Mouse (Mus musculus) stomach, embryonic 15.5 days (tissue): ENCODE measurements around the gene Timm29. TPM values are rescaled to one million over a fixed set of nuclear protein-coding genes. Genes with fewer than 3 reads are reported as not detected.
"Not testable (repeated sequence)": the region's sequence is repeated elsewhere in the genome, so short reads cannot be mapped to it uniquely, and the experiment has no call there.

Experiments
- ATAC-seq: fragments of 200-750 bp; cut with Nextera tagmentation; 2 replicates; pipeline ENCODE4 v1.8.0; 2017; ENCODE audit warnings: low read depth, moderate number of reproducible peaks, moderate TSS enrichment; ENCODE audit not compliant: insufficient read depth, low FRiP score
- H3K27ac ChIP-seq: fragments of 300-500 bp; sonication (generic); 2 replicates; pipeline ENCODE4 v1.5.1; 2015; ENCODE audit warnings: mild to moderate bottlenecking, inconsistent platforms
- H3K27me3 ChIP-seq: fragments of 300-500 bp; sonication (generic); replicated peaks from 2 replicates; pipeline ENCODE4 v1.6.1; 2015; ENCODE audit warnings: inconsistent platforms
- H3K36me3 ChIP-seq: fragments of 300-500 bp; sonication (generic); 2 replicates; pipeline ENCODE4 v1.6.1; 2015; ENCODE audit warnings: inconsistent platforms
- H3K4me1 ChIP-seq: fragments of 300-500 bp; sonication (generic); 2 replicates; pipeline ENCODE4 v1.6.1; 2015; ENCODE audit warnings: inconsistent platforms
- H3K4me2 ChIP-seq: fragments of 300-500 bp; sonication (generic); 2 replicates; pipeline ENCODE4 v1.6.1; 2015; ENCODE audit warnings: mild to moderate bottlenecking, inconsistent platforms
- H3K4me3 ChIP-seq: fragments of 300-500 bp; sonication (generic); replicated peaks from 2 replicates; pipeline ENCODE4 v1.5.1; 2015; ENCODE audit warnings: inconsistent platforms
- H3K9ac ChIP-seq: fragments of 300-500 bp; sonication (generic); 2 replicates; pipeline ENCODE4 v1.6.1; 2015; ENCODE audit warnings: inconsistent platforms
- H3K9me3 ChIP-seq: fragments of 300-500 bp; sonication (generic); 2 replicates; pipeline ENCODE4 v1.6.1; 2016; ENCODE audit warnings: inconsistent platforms
- WGBS: fragments of 180-500 bp; shearing (Covaris S2); methylation state at CpG from one replicate; pipeline ENCODE4 v1.1.7; 2015; 5-methylcytosine and 5-hydroxymethylcytosine counted together
- polyA plus RNA-seq: library from polyadenylated mRNA; unstranded; fragments of >200 nt; fragmentation: Nextera tagmentation; extraction: Ambion mirVana; gene quantifications from 2 replicates; pipeline ENCODE4 v1.2.1, GENCODE M21; 2015

Timm29 gene
- polyA plus RNA-seq, 1 experiment from 2014 or later, result 25.4 TPM

DNA sequence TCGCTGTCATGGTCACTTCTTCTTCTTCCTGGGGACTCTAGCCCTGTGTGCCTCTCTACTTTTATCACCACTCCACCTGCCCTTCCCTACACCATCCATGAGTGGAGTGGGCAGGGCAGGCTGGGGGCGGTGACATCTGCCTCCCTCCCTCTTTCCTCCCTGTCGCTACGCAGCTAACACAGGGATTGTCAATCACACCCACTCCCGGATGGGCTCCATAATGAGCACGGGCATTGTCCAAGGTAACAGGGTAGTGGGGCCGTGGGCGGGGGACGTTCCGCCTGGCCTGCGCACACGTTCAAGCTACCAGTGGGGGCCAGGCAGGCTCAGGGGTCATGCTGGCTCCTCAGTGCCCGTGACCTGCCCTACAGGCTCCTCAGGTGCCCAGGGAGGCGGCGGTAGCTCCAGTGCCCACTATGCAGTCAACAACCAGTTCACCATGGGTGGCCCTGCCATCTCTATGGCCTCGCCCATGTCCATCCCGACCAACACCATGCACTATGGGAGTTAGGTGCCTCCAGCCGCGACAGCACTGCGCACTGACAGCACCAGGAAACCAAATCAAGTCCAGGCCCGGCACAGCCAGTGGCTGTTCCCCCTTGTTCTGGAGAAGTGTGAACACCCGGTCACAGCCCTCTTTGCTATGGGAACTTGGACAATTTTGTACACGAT, 4.7 kb upstream of the Timm29 start:
- Histone ChIP-seq H3K9ac (no peak overlapping the region), H3K4me2 (no peak overlapping the region), H3K27ac (no peak overlapping the region), H3K27me3 (no peaks in the 10 kb centered on the region), H3K9me3 (no peaks in the 10 kb centered on the region), H3K4me1 (no peaks in the 10 kb centered on the region), H3K4me3 (no peak overlapping the region), H3K36me3 (peaks cover 68% of the 10 kb centered on the region)
- ATAC-seq, result no peak
- 87% methylated on average over 23 of the region's 23 CpGs for WGBS

- 83% methylated on average over 8 of the region's 8 CpGs for WGBS
- H3K4me2 ChIP-seq, result no peak overlapping the region
- peaks cover 63% of the 10 kb centered on the region for H3K36me3 ChIP-seq
- no peaks in the 10 kb centered on the region for H3K9me3 ChIP-seq
- H3K27me3 ChIP-seq, result no peaks in the 10 kb centered on the region
- ATAC-seq, result no peak
- no peak overlapping the region for H3K9ac ChIP-seq
- H3K4me1 ChIP-seq, result no peaks in the 10 kb centered on the region
- H3K4me3 ChIP-seq, result no peak overlapping the region
- H3K27ac ChIP-seq, result no peak overlapping the region
These were observed 4.2 kb upstream of the Timm29 start for GRCm38 (mm10) chr9:21588350-21588749.

- no peak overlapping the region for H3K9ac ChIP-seq
- no peak overlapping the region for H3K4me2 ChIP-seq
- H3K4me1 ChIP-seq, result peaks cover 11% of the 10 kb centered on the region
- H3K4me3 ChIP-seq, result no peak overlapping the region
- H3K9me3 ChIP-seq, result no peaks in the 10 kb centered on the region
- H3K27ac ChIP-seq, result no peak overlapping the region
- 93% methylated on average over 5 of the region's 5 CpGs for WGBS
- H3K36me3 ChIP-seq, result peaks cover 55% of the 10 kb centered on the region
- no peak for ATAC-seq
- H3K27me3 ChIP-seq, result no peaks in the 10 kb centered on the region
These were observed 3.0 kb upstream of the Timm29 start for GRCm38 (mm10) chr9:21589538-21589937.

DNA sequence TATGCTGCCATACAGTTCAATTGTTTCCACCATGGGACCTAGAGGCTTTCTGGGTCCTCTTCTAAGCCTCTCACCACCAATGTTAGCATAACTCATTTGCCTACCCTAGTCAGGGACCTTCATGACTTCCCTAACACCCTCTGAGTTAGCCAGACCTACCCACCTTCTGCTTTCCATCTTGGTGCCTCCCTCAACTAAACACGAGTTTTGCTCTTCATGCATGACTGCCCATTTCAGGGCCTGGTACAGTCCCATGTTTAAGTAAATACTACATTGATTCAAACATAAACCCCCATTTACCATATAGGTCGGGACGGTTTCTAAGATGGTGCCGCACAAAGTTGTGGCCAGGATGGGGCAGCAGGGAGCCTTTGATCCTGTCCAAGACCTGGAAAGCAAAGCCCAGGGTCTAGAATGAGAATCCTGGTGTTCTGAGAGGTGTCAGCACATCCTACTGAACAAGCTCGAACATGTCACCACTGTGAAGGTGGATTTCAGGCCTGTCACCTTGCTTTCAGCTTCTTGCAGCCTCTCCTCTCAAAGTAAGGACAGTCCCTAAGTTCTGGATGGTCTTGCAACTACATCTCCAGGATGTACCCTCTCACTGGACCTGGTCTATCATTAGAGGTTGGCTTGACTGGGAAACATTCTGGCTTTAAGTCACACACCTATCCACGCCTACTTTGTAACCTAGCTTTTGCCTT, 1.2 kb upstream of the Timm29 start:
- Histone ChIP-seq H3K4me2 (peak overlapping the region; percentile 92), H3K4me3 (peak overlapping the region; percentile 82), H3K27me3 (no peaks in the 10 kb centered on the region), H3K27ac (no peak overlapping the region), H3K36me3 (peaks cover 42% of the 10 kb centered on the region), H3K4me1 (peaks cover 14% of the 10 kb centered on the region), H3K9ac (no peak overlapping the region), H3K9me3 (no peaks in the 10 kb centered on the region)
- WGBS, result 82% methylated on average over 6 of the region's 6 CpGs
- no peak for ATAC-seq

DNA sequence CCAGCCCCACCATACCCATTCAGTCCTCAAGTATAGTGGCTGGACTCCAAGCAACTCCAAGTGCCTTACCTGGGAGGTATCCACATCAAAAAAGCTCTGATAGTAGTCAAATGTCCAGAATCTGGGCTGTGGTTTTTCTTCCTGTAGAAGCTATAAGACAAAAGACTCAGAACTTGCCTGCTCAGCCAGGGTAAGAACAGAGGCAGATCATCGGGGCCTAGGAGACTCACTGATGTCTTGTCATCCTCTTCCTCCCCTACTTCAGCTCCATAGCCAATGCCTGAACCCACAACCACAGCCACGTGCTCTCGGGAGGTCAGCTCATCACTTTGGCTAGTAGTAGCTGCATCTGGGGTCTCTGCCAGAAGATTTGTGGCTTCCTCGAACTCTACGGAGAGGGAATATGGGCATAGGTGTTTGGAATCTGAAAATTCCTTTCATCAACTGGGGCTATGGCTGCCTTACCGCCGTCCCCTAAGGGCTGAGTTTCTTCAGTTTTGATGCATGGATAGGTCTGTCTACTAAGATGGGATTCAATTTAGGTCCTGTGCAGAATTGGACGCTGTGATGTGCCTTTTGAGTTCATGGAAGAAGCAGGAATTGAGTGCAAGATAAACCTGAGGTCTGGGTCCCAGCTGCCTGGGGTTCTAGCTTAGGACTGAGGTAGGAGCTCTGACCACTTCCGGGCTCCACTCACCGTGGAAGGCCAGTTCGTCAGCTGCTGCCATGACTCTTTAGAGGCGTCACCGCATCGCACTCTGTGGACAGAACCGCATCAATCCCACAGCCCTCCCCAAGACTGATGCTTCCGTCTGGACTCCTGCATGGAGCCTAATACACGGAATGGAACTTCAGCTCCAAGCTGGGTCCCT, 455 bp upstream of the Timm29 start:
- Histone ChIP-seq H3K4me3 (peak overlapping the region; percentile 82), H3K9ac (peak overlapping the region; percentile 44; the same call in 1 of the 2 replicates), H3K27me3 (no peaks in the 10 kb centered on the region), H3K4me1 (peaks cover 14% of the 10 kb centered on the region), H3K9me3 (no peaks in the 10 kb centered on the region), H3K27ac (peak overlapping the region; percentile 46; the same call in 1 of the 2 replicates), H3K36me3 (peaks cover 34% of the 10 kb centered on the region), H3K4me2 (peak overlapping the region; percentile 92)
- 16% methylated on average over 17 of the region's 17 CpGs for WGBS
- ATAC-seq, result peak; percentile 63

DNA sequence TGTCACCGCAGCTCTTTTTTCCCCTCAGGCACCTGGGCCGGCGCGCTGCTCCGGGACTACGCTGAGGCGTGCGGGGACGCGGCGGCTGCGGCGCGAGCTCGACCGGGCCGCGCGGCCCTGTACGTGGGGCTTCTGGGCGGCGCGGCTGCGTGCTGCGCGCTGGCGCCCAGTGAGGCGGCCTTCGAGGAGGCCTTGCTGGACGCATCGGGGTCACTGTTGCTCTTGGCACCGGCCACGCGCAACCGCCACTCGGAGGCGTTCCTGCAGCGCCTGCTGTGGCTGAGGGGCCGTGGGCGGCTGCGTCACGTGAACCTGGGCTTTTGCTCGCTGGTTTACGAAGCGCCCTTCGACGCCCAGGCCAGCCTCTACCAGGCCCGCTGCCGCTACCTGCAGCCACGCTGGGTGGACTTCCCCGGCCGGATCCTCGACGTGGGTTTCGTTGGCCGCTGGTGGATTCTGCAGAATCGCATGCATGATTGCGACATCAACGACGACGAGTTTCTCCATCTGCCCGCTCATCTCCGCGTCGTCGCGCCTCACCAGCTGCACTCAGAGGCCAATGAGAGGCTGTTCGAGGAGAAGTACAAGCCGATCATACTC, 700 bp downstream of the Timm29 start:
- under 1% methylated on average over 66 of the region's 69 CpGs for WGBS

DNA sequence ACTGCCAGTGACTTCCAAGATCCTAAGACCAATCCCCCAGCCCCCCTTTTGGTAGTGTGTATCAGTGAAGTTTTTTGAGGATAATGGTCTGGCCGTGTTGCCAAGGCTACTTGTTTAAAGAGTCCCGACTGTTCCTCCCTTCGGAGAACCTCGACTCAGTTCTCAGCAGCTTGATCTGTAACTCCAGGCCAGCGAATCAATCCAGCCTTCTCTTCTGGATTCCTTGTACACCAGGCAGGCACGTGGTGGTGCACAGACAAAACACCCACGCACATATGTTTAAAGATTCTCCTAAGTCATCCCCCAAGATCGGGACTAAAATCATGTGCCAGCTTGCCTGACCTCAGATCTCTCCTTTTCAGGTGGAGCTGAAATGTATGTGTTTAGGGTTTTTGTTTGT, 1.8 kb downstream of the Timm29 start:
- not testable (repeated sequence) for H3K27ac ChIP-seq, ATAC-seq, H3K9me3 ChIP-seq, H3K27me3 ChIP-seq, H3K9ac ChIP-seq
- WGBS, result 86% methylated on average over 8 of the region's 8 CpGs
- peak overlapping the region; percentile 82 for H3K4me3 ChIP-seq
- peaks cover 14% of the 10 kb centered on the region for H3K4me1 ChIP-seq
- H3K36me3 ChIP-seq, result peaks cover 13% of the 10 kb centered on the region; the same call in 1 of the 2 replicates
- peak overlapping the region; percentile 92 for H3K4me2 ChIP-seq

More for the DNA sequence above, 700 bp downstream of the Timm29 start:
- peak overlapping the region; percentile 86 for H3K9ac ChIP-seq
- no peaks in the 10 kb centered on the region for H3K27me3 ChIP-seq
- no peaks in the 10 kb centered on the region for H3K9me3 ChIP-seq
- H3K27ac ChIP-seq, result peak overlapping the region; percentile 87
- peaks cover 14% of the 10 kb centered on the region for H3K4me1 ChIP-seq
- ATAC-seq, result 0 out of 2 replicates have a peak, but pooled peaks have one; percentile 16
- peak overlapping the region; percentile 92 for H3K4me2 ChIP-seq
- peak overlapping the region; percentile 82 for H3K4me3 ChIP-seq
- peaks cover 23% of the 10 kb centered on the region for H3K36me3 ChIP-seq

DNA sequence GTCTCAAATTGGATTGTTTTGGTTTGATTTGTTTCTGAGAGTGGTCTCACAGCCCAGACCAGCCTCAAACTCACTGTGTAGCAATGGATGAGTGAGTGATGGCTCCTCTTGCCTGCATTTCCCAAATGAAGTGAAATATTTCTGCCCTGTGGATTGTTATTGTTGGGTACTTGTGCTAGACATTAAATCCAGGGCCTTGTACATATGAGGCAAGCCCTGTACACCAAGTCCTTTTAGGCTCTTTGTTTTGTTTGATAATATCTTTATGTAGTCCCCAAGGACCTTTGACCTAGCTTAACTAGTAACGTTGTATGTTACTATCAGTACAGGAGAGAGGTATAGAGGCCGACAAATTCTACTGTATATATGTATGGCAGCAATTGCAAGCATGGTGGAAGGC, 2.3 kb downstream of the Timm29 start:
- 0 out of 2 replicates have a peak overlapping the region, but pooled peaks have one; percentile 92 for H3K4me2 ChIP-seq

DNA sequence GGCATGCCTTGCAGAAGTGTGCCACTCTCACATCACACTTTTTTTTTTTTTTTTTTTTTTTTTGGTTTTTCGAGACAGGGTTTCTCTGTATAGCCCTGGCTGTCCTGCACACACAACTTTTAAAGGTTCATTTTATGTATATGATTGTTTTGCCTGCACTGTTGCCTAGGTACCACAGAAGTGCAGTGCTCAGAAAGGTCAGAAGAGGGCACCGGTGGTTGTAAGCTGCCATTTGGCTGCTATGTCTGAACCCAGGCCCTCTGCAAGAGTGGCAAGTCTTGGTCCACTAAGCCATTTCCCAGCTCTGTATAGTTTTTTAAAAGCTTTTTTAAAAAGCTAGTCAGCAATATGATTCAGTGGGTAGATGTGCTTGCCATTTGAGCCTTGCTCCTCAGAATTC, 5.7 kb downstream of the Timm29 start:
- Histone ChIP-seq H3K36me3 (0 out of 2 replicates have a peak, but pooled peaks cover 4% of the 10 kb centered on the region), H3K4me2 (no peak overlapping the region), H3K4me3 (no peak overlapping the region), H3K9ac (no peak overlapping the region), H3K4me1 (peaks cover 14% of the 10 kb centered on the region), H3K27me3 (no peaks in the 10 kb centered on the region), H3K27ac (no peak overlapping the region), H3K9me3 (no peaks in the 10 kb centered on the region)
- no peak for ATAC-seq
- 14% methylated on average over 2 of the region's 2 CpGs for WGBS

More for the DNA sequence above, 2.3 kb downstream of the Timm29 start:
- WGBS, result 73% methylated on average over 2 of the region's 2 CpGs
- ATAC-seq, result no peak
- Histone ChIP-seq H3K27me3 (no peaks in the 10 kb centered on the region), H3K36me3 (0 out of 2 replicates have a peak, but pooled peaks cover 10% of the 10 kb centered on the region), H3K9me3 (no peaks in the 10 kb centered on the region), H3K4me1 (peaks cover 14% of the 10 kb centered on the region), H3K9ac (no peak overlapping the region), H3K27ac (no peak overlapping the region), H3K4me3 (no peak overlapping the region)

- Histone ChIP-seq H3K9ac (no peak overlapping the region), H3K27me3 (no peaks in the 10 kb centered on the region), H3K4me2 (no peak overlapping the region), H3K9me3 (no peaks in the 10 kb centered on the region), H3K36me3 (0 out of 2 replicates have a peak, but pooled peaks cover 4% of the 10 kb centered on the region), H3K27ac (no peak overlapping the region), H3K4me1 (0 out of 2 replicates have a peak, but pooled peaks cover under 1% of the 10 kb centered on the region), H3K4me3 (no peak overlapping the region)
- WGBS, result 75% methylated on average over 3 of the region's 3 CpGs
- no peak for ATAC-seq
These were observed 7.7 kb downstream of the Timm29 start for GRCm38 (mm10) chr9:21600186-21600585.

GRCm38 (mm10) chr9:21601073-21601472, 8.6 kb downstream of the Timm29 start:
- H3K9me3 ChIP-seq, result no peaks in the 10 kb centered on the region
- no peak overlapping the region for H3K4me2 ChIP-seq
- H3K4me3 ChIP-seq, result no peak overlapping the region
- no peak overlapping the region for H3K27ac ChIP-seq
- H3K36me3 ChIP-seq, result 0 out of 2 replicates have a peak, but pooled peaks cover 2% of the 10 kb centered on the region
- H3K9ac ChIP-seq, result no peak overlapping the region
- no peaks in the 10 kb centered on the region for H3K4me1 ChIP-seq
- WGBS, result 69% methylated on average over 2 of the region's 2 CpGs
- ATAC-seq, result no peak
- H3K27me3 ChIP-seq, result no peaks in the 10 kb centered on the region
